Mouse (Mus musculus): ENCODE measurements around the gene Pcbp4.

The Pcbp4 gene

GRCm38 (mm10) chr9:106480541-106480940 lies 27.4 kb downstream of the Pcbp4 start:
- DNase-seq (ENCODE audit: low spot score in 2 of 2): peak in 1 of 2 experiments; percentile 3

DNA sequence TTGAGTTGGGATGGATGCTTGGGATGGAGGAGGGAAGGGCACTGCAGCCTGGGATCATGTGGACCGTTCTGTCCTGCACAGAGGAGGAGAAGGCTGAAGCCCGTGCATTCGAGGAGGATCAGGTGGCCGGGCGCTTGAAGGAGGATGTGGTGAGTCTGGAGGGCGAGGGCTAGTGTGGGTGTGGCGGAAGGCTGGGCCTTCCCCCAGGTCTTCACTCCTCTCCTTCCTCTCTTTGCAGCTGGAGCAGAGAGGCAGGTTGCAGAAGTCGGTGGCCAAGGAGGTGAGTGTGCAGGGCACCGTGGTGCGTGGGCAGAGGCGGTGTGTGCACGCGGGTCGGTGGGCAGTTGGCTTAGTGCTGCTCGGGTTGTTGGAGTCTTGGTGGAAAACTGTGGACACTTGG lies 28.0 kb downstream of the Pcbp4 start:
- peak in 1 of 2 experiments; percentile 2 for DNase-seq (ENCODE audit: low spot score in 2 of 2)

DNA sequence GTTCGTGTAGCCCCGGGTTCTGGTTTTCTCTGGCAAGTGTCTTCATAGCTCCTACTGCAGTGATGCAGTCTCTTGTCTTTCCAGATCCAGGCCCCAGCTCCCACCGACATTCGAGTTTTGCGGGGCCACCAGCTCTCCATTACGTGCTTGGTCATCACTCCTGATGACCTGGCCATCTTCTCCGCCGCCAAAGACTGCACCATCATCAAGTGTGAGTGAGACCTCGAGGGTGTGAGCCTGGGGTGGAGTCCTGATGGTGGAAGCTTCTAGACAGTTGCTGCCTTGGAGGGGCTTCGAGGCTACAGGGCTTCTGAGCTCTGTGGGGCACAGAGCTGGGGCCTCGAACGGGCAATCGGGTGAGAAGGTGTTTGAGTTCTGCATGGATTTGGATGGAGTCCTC lies 28.6 kb downstream of the Pcbp4 start:
- DNase-seq (ENCODE audit: low spot score in 2 of 2): peak in 1 of 2 experiments; percentile 3

DNA sequence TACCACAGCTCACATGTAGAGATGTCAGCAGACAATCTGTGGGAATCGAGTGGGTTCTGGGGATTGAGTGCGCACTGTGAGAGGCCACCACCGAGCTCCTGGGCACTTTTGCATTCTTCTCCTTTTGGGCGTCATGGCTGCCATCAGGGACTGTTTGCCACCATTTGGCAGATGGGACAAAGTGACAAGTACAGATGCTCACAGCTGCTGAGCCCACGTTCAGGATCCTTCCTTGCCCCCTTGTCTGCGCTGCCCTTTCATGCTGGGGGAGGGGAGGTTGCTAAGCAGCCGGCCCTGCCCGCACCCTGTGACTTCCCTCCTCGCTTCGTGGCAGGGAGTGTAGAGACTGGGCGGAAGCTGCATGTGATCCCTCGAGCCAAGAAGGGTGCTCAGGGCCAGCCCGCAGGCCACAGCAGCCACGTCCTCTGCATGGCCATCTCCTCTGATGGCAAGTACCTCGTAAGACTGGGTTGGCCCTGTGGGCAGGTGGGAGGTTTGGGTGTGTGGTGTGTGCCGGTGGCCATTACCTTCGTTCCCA lies 29.6 kb downstream of the Pcbp4 start:
- DNase-seq (ENCODE audit: low spot score in 2 of 2): peak in 1 of 2 experiments; percentile 2

- peak in 1 of 2 experiments; percentile 2 for DNase-seq (ENCODE audit: low spot score in 2 of 2)
Measured at GRCm38 (mm10) chr9:106483136-106483535, 30.0 kb downstream of the Pcbp4 start.

GRCm38 (mm10) chr9:106483606-106484005 lies 30.5 kb downstream of the Pcbp4 start:
- DNase-seq (ENCODE audit: low spot score in 2 of 2): peak in 1 of 2 experiments; percentile 2

- DNase-seq (ENCODE audit: low spot score in 2 of 2): peak in 1 of 2 experiments; percentile 3
Measured at GRCm38 (mm10) chr9:106485076-106485475, 32.0 kb downstream of the Pcbp4 start.

- DNase-seq (ENCODE audit: low spot score in 2 of 2): peak in 1 of 2 experiments; percentile 1
Measured at GRCm38 (mm10) chr9:106487602-106488001, 34.5 kb downstream of the Pcbp4 start.

- peak in 1 of 2 experiments; percentile 1 for DNase-seq (ENCODE audit: low spot score in 2 of 2)
Measured at GRCm38 (mm10) chr9:106499667-106500066, 46.6 kb downstream of the Pcbp4 start, which contains the start of gene Iqcf1. Gene Iqcf1 (plus strand): TSS chr9:106499967.

DNA sequence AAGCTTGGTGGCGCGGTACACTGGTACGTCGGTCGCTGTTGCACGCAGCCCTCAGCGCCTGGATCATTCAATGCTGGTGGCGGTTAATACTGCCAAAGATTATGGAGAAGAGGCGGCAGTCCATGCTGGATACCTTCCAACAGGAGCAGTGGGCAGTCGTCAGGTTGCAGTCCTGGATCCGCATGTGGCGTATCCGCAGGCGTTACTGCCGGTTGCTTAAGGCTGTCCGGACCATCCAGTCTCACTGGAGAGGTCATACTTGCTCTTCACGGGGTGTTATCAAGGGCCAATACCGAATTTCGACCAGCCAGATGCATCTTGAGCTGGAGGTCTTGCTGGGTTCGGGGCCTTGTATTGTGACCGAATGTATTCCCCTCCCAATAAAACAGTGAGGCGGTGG lies 48.8 kb downstream of the Pcbp4 start:
- no peak for DNase-seq (ENCODE audit: low spot score in 2 of 2)

DNA sequence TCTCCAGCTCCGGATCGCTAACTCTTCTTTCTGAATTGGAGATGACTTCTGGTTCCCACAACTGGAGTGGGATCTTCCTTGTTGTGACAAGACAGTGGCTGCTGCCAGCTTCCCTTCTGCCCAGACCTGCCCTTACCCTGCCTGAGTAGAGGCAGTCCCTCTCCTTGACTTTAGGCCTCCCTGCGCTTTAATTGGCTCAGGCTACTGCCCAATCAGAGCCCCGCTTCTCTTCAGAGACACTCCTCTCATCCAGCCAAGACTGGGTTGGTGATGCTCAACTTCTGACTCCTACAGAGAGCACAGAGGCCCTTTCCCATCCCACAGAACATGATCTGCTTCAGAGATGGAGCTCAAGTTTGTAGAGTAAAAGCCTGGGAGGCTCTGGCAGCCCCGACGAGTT lies 51.2 kb downstream of the Pcbp4 start:
- peak in 1 of 2 experiments; percentile 1 for DNase-seq (ENCODE audit: low spot score in 2 of 2)

- peak in 1 of 2 experiments; percentile 2 for DNase-seq (ENCODE audit: low spot score in 2 of 2)
Measured at GRCm38 (mm10) chr9:106509356-106509755, 56.3 kb downstream of the Pcbp4 start.

DNA sequence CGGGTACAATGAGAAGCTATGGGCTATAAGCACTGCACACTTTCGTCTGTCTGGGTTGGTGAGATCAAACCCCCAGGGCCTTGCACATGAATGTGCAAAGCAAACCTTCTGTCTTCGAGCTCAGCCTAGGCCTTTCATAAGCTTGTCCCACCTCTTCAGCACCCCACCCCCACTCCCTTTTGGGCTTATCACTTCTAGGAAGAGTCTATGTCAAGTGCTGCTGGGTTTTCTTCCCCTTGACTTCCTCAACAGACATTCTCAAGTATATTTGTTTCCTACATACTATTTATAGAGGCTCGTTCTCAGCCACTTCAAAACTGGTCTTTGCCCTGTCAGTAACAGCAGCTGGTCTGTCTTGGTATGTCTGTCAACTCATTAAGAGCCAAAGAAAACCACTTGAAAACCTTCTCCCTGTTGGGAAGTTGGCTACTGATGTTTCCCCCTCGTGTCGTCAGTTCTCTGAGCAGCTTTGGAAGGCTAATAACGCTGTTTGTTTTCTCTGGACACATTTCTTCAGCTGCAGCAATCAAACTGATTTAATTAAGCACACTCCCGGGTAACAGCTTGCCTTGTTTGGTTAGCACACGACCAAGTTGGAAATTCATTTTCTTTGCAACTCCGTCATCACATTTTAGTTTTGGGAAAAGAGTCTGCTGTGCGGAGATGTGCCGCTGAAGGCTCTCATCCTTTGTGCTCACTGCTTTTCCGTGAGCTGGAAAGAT lies 59.8 kb downstream of the Pcbp4 start:
- DNase-seq (ENCODE audit: low spot score in 2 of 2): no peak

- DNase-seq (ENCODE audit: low spot score in 2 of 2): no peak
Measured at GRCm38 (mm10) chr9:106513566-106513965, 60.5 kb downstream of the Pcbp4 start.
